Comparison of ENCODE assay signal across 9 mouse cellular contexts in the genomic region with DNA sequence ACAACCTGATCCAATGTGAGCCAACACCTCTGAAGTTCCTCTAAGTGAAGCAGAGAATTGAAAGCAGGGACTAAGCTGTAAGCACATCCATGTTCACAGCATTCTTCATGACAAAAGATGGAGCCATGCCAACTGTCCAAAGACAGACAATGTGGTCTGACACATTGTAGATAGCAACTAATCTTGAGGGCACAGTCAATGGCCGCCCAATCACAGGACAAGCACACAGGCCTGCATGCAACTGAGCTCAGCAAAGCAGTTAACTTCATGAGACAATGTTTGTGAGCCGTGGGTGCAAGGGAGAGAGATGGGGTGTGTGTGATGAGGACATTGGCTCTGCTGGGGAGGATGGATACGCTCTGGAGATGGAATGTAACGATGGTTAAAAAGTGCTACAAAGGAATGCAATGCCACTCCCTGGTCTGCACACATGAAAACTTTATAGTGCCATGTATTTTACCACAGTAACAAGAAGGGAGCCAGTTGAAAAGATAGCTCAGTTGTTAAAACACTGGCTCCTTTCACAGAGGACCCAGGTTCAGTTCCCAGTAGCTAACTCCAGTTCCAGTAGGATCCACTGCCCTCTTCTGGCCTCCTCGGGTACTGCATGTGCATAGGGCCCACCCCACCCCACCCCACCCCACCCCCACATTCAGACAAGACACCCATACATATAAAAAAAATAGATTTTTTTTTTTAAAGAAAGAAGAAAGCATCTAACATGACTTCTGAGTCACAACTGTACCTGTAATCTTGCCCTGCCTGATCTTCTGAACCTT. TPM values are rescaled to one million over a fixed set of nuclear protein-coding genes. Genes with fewer than 3 reads are reported as not detected.
DNase-seq lines count a peak whose midpoint lies in the region; TF ChIP-seq lines count a peak whose summit lies in the region.
"Had no signal": no experiment of that assay in that cellular context is flagged by ENCODE, and none has a peak within 500 bp of the region (broad histone marks: within the 10 kb centered on the region; RNA-seq: fewer than 3 reads in every experiment).

No protein-coding gene starts in this region.

- TF ChIP-seq CTCF in heart, adult 2 months (IDR thresholded peaks at IDR 0.05), result peak; percentile 49
- 0 out of 2 replicates have a peak, but pooled peaks have one; percentile 38 for TF ChIP-seq CTCF in bone marrow macrophage, adult 2 months (IDR thresholded peaks at IDR 0.05; ENCODE audit: low read depth, low read length)

- intact Hi-C loops in heart, adult 2 months (cut with DNase I), result no loop called here

- H3K79me2 ChIP-seq in heart, adult 2 months (replicated peaks; ENCODE audit: control insufficient read depth, insufficient read depth, low read length), result no peaks in the 10 kb centered on the region

- H3K36me3 ChIP-seq in heart, adult 2 months (ENCODE audit: control insufficient read depth, insufficient read depth, low read length), result no peaks in the 10 kb centered on the region

- no peak for DNase-seq in heart, adult 2 months
- DNase-seq in heart, adult 8-10 months (ENCODE audit: low spot score), result no peak
- peak; percentile 21 for DNase-seq in A20 (ENCODE audit: low read depth, low spot score)
- DNase-seq in lung, postnatal 10 days, result peak; percentile 21
- no peak for DNase-seq in urinary bladder, adult 2 months (ENCODE audit: low spot score)
- DNase-seq in cerebellum, adult 8-10 months, result no peak
- no peak for DNase-seq in left cerebral cortex, adult 11 months (ENCODE audit: low spot score)

- no peak overlapping the region for H3K27ac ChIP-seq in heart, adult 2 months
- H3K27ac ChIP-seq in bone marrow macrophage, adult 2 months (ENCODE audit: insufficient read depth, low read depth, low read length), result no peak overlapping the region

- 73% methylated on average over 5 of the region's 5 CpGs for WGBS in heart, adult 2 months

- H3K27me3 ChIP-seq in heart, adult 2 months (ENCODE audit: control insufficient read depth, insufficient read depth, low read length), result no peaks in the 10 kb centered on the region

- H3K9ac ChIP-seq in heart, adult 2 months (ENCODE audit: low read depth, low read length), result no peak overlapping the region

- no peak overlapping the region for H3K4me3 ChIP-seq in heart, adult 2 months
- no peak overlapping the region for H3K4me3 ChIP-seq in bone marrow macrophage, adult 2 months (ENCODE audit: insufficient read depth, low read length)
- H3K4me3 ChIP-seq: myocyte had no signal

- no peak for TF ChIP-seq EP300 in heart, adult 2 months (IDR thresholded peaks at IDR 0.05; ENCODE audit: insufficient read depth, low read depth, low read length)

- no peak for TF ChIP-seq POLR2A in heart, adult 2 months (IDR thresholded peaks at IDR 0.05; ENCODE audit: insufficient read depth, low read depth, low read length)
- TF ChIP-seq POLR2A in bone marrow macrophage, adult 2 months (IDR thresholded peaks at IDR 0.05; ENCODE audit: borderline replicate concordance, low read depth, low read length), result no peak

- H3K4me1 ChIP-seq in heart, adult 2 months (ENCODE audit: control insufficient read depth, insufficient read depth, low read length), result no peaks in the 10 kb centered on the region
- no peaks in the 10 kb centered on the region for H3K4me1 ChIP-seq in bone marrow macrophage, adult 2 months (ENCODE audit: control insufficient read depth, insufficient read depth, low read length)

RNA-seq across cellular contexts. Expression of a gene that starts 31.3 kb away (rescaled TPM):
- total RNA-seq in heart, adult 2 months (2021), result 1 to 10 TPM; 2.5 to 3.4 TPM
- 2.4 and 6.4 TPM in 2 replicates for polyA plus RNA-seq in heart, adult 2 months (2012; rRNA removed)
- total RNA-seq in heart, adult 8-10 months (2022), result 1 to 10 TPM; 2.9 to 5.5 (median 3.2) TPM
- polyA plus RNA-seq in bone marrow macrophage, adult 2 months (2012; ENCODE audit: insufficient read depth, insufficient read length, missing spikeins), result 1.2 and 1.6 TPM in 2 replicates
- 1.3 and 2.8 TPM in 2 replicates for polyA plus RNA-seq in urinary bladder, adult 2 months (2012; rRNA removed)

Comparison
In these comparisons a context has a peak if more than half of its experiments do, and no peak if none do; other contexts are left out.
1. DNase-seq: peak in A20 (single experiment) and lung, postnatal 10 days (single experiment); none in heart, adult 2 months (0 of 2), heart, adult 8-10 months (single experiment), urinary bladder, adult 2 months (single experiment), cerebellum, adult 8-10 months (single experiment) and left cerebral cortex, adult 11 months (single experiment).